Mouse (Mus musculus) neural tube, embryonic 13.5 days (tissue): ENCODE data around the gene Gm572. TPM values are rescaled to one million over a fixed set of nuclear protein-coding genes. Genes with fewer than 3 reads are reported as not detected.

Experiments used
- ATAC-seq: fragments of 200-750 bp; cut with Nextera tagmentation; 2 replicates; pipeline ENCODE4 v1.8.0; 2017; ENCODE audit warnings: low read depth, mild to moderate bottlenecking, moderate TSS enrichment, moderate library complexity
- H3K27ac ChIP-seq: fragments of 300-500 bp; sonication (generic); replicated peaks from 2 replicates; pipeline ENCODE4 v1.5.1; 2015; ENCODE audit warnings: moderate library complexity, mild to moderate bottlenecking, inconsistent platforms
- H3K27me3 ChIP-seq: fragments of 300-500 bp; sonication (generic); 2 replicates; pipeline ENCODE4 v1.6.1; 2015; ENCODE audit warnings: mild to moderate bottlenecking, inconsistent platforms
- H3K36me3 ChIP-seq: fragments of 300-500 bp; sonication (generic); 2 replicates; pipeline ENCODE4 v1.6.1; 2015; ENCODE audit warnings: mild to moderate bottlenecking, inconsistent platforms
- H3K4me1 ChIP-seq: fragments of 300-500 bp; sonication (generic); replicated peaks from 2 replicates; pipeline ENCODE4 v1.6.1; 2015; ENCODE audit warnings: inconsistent platforms
- H3K4me2 ChIP-seq: fragments of 300-500 bp; sonication (generic); 2 replicates; pipeline ENCODE4 v1.6.1; 2015; ENCODE audit warnings: inconsistent platforms, mild to moderate bottlenecking, moderate library complexity
- H3K4me3 ChIP-seq: fragments of 300-500 bp; sonication (generic); 2 replicates; pipeline ENCODE4 v1.5.1; 2015; ENCODE audit warnings: mild to moderate bottlenecking, inconsistent platforms
- H3K9ac ChIP-seq: fragments of 300-500 bp; sonication (generic); 2 replicates; pipeline ENCODE4 v1.6.1; 2015; ENCODE audit warnings: moderate library complexity, mild to moderate bottlenecking, inconsistent platforms
- H3K9me3 ChIP-seq: fragments of 300-500 bp; sonication (generic); 2 replicates; pipeline ENCODE4 v1.6.1; 2016; ENCODE audit warnings: inconsistent platforms
- WGBS: fragments of 180-500 bp; shearing (Covaris S2); methylation state at CpG from one replicate; pipeline ENCODE4 v1.1.7; 2015; 5-methylcytosine and 5-hydroxymethylcytosine counted together
- polyA plus RNA-seq: library from polyadenylated mRNA; unstranded; fragments of >200 nt; fragmentation: Nextera tagmentation; extraction: Ambion mirVana; gene quantifications from 2 replicates; pipeline ENCODE4 v1.2.1, GENCODE M21; 2015

Gene Gm572
- polyA plus RNA-seq, 1 experiment from 2014 or later = not detected

DNA sequence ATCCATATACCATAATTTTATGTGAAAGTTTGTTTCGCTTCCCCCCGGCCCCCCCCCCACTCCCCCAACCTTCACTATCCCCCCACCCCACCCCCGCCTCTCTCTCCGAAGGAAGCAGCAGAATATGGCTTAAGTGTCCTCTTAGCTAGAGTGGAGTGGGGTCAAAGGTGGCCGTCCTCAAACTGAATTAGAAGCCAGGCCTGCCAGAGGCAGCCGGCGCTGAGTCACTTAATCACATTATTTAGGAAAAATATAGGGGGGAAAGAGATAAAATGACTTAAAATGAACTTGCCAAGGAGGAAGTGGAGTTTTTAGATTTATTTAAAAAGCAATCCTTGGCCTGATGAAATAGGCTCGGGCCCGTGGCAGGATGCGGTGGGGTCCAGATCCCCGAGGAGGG lies 65.7 kb downstream of the Gm572 start:
- Histone ChIP-seq H3K4me3 (no peak overlapping the region), H3K9ac (no peak overlapping the region), H3K27ac (0 out of 2 replicates have a peak overlapping the region, but pooled peaks have one; percentile 2), H3K36me3 (no peaks in the 10 kb centered on the region), H3K9me3 (no peaks in the 10 kb centered on the region), H3K4me2 (no peak overlapping the region), H3K4me1 (peaks cover 32% of the 10 kb centered on the region), H3K27me3 (peaks cover 7% of the 10 kb centered on the region; the same call in 1 of the 2 replicates)
- ATAC-seq = no peak
- 48% methylated on average over 11 of the region's 11 CpGs for WGBS

DNA sequence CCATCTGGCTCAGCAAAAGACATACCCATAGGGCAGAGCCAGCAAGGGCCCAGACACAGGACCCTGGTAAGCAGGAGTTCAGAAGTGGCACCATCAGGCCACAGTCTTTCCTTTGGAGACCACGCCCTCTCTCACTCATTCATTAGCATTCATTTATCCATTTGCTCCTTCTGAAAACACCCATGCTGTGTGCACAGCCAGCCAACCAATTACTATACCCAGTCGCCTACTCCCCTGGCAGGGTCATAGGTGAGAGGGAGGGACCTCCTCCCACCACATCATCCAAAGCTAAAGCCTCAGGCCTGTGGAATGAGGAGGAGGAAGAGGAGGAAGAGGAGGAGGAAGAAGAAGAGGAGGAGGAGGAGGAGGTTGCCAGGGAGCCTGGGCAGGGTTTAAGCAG lies 67.3 kb downstream of the Gm572 start:
- Histone ChIP-seq H3K4me1 (peaks cover 40% of the 10 kb centered on the region), H3K27ac (0 out of 2 replicates have a peak overlapping the region, but pooled peaks have one; percentile 18), H3K9me3 (no peaks in the 10 kb centered on the region), H3K4me3 (no peak overlapping the region), H3K4me2 (no peak overlapping the region), H3K36me3 (no peaks in the 10 kb centered on the region), H3K9ac (no peak overlapping the region), H3K27me3 (0 out of 2 replicates have a peak, but pooled peaks cover 6% of the 10 kb centered on the region)
- WGBS = 33% methylated on average over 2 of the region's 2 CpGs
- ATAC-seq = no peak

DNA sequence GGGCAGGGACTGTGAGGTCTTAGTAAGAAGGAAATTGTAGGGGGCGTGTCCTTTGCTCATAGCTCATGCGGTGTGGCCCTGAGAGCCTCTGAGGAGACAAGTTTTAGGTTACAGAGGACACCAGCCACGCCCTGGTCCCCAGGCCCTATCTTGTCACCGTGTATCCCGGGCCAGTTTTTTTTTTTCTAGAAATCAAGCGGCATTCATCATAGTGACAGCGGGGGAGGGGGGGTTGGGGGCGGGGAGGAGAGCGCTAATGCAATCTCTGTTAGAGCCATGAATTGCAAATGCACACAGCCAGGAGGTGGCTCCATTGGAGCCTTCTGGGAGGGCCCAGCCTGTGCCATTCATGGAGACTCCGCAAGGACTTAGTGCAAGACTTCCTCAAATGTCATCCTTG lies 68.2 kb downstream of the Gm572 start:
- ATAC-seq = 0 out of 2 replicates have a peak, but pooled peaks have one; percentile 12
- no peaks in the 10 kb centered on the region for H3K36me3 ChIP-seq
- H3K27me3 ChIP-seq = no peaks in the 10 kb centered on the region
- peaks cover 40% of the 10 kb centered on the region for H3K4me1 ChIP-seq
- no peaks in the 10 kb centered on the region for H3K9me3 ChIP-seq
- H3K4me3 ChIP-seq = no peak overlapping the region
- peak overlapping the region; percentile 39 for H3K27ac ChIP-seq
- H3K4me2 ChIP-seq = no peak overlapping the region
- peak overlapping the region; percentile 2; the same call in 1 of the 2 replicates for H3K9ac ChIP-seq
- 6% methylated on average over 10 of the region's 10 CpGs for WGBS

DNA sequence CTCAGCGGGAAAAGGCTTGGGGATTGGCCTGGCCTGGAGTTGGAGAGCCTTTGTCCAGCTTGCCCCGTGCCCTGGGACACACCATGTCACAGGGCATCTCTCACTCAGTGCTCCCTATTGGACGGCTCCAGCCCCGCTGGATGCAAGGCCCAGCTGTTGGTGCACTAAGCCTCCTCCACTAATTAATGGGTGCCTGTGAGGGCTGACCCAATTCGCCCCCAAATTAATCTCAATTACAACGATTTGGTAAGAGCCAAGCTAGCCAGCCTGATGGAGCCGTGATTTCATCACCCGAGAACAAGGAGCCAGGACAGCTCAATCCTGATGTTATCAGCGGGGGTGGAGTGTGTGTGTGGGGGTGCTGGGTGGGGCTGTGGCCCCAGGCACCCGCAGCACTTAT lies 69.5 kb downstream of the Gm572 start:
- Histone ChIP-seq H3K27ac (no peak overlapping the region), H3K9me3 (no peaks in the 10 kb centered on the region), H3K4me3 (no peak overlapping the region), H3K9ac (no peak overlapping the region), H3K36me3 (no peaks in the 10 kb centered on the region), H3K4me2 (no peak overlapping the region), H3K27me3 (peaks cover 3% of the 10 kb centered on the region; the same call in 1 of the 2 replicates), H3K4me1 (peaks cover 40% of the 10 kb centered on the region)
- ATAC-seq = no peak
- 36% methylated on average over 10 of the region's 10 CpGs for WGBS

DNA sequence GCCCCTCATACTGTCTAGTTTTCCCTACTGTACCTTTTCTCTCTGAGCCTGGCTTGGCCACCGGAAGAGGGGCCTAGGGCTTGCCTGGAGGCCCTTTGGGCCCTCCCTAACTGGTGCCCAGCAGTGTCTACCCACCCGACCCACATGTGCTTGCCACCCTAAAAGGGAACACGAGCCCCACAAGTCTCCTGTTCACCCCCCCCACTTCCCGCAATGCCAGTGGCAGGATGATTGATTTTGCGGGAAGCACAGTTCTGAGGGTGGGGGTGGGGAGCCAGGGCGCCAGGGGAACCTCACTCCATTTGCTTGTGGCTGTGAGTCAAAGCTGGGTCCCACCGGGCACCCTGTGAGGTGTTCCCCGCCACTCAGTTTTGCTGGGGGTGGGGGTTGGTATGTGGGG lies 70.9 kb downstream of the Gm572 start:
- H3K9me3 ChIP-seq = no peaks in the 10 kb centered on the region
- ATAC-seq = peak; percentile 20; the same call in 1 of the 2 replicates
- H3K4me2 ChIP-seq = no peak overlapping the region
- peaks cover 40% of the 10 kb centered on the region for H3K4me1 ChIP-seq
- peaks cover 3% of the 10 kb centered on the region; the same call in 1 of the 2 replicates for H3K27me3 ChIP-seq
- peak overlapping the region; percentile 22; the same call in 1 of the 2 replicates for H3K9ac ChIP-seq
- no peak overlapping the region; the same call in 1 of the 2 replicates for H3K27ac ChIP-seq
- no peaks in the 10 kb centered on the region for H3K36me3 ChIP-seq
- no peak overlapping the region for H3K4me3 ChIP-seq
- WGBS = 46% methylated on average over 8 of the region's 8 CpGs

DNA sequence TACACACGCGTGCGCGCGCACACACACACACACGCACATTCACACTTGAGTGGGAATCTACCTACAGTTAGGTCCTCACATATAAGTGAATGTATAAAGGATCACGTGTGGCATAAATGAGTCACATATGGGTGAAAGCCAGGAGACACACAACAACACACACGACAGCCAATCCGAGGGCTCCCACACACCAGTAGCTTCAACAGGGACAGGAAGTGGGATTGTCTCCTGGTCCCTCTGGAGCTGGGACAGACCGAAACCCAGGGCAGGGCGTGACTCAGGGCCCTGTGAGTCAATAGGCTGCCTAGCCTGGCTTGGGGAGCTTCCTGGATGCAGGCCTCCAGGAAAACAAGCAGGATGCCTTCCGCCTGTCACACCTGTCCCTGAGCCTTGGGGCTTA lies 71.6 kb downstream of the Gm572 start:
- H3K9ac ChIP-seq = no peak overlapping the region
- no peak overlapping the region for H3K4me3 ChIP-seq
- H3K4me2 ChIP-seq = no peak overlapping the region
- no peaks in the 10 kb centered on the region for H3K36me3 ChIP-seq
- peaks cover 3% of the 10 kb centered on the region; the same call in 1 of the 2 replicates for H3K27me3 ChIP-seq
- no peaks in the 10 kb centered on the region for H3K9me3 ChIP-seq
- ATAC-seq = no peak
- 87% methylated on average over 12 of the region's 12 CpGs for WGBS
- peaks cover 40% of the 10 kb centered on the region for H3K4me1 ChIP-seq
- no peak overlapping the region for H3K27ac ChIP-seq

DNA sequence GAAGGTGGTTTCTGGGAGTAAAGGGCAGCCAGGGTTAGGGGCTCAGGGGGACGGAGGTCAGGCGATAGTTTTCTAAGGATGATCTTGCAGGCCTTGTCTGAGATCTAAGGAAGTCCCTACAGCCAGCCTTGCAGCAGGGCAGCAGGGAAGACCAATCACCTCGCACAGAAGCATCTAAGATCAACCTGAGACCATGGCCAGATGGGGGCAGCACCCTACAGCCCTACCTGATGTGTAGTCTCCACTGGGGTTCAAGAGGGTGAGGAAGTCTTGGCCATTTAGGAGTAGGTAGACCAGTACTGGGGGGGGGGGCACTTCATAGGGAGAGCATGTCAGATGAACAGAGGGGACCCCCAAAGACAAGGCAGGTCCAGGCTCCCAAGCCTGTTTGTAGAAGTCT lies 72.3 kb downstream of the Gm572 start:
- ATAC-seq = no peak
- Histone ChIP-seq H3K9ac (no peak overlapping the region), H3K27me3 (peaks cover 3% of the 10 kb centered on the region; the same call in 1 of the 2 replicates), H3K4me3 (no peak overlapping the region), H3K36me3 (no peaks in the 10 kb centered on the region), H3K4me1 (peaks cover 38% of the 10 kb centered on the region), H3K27ac (no peak overlapping the region), H3K9me3 (no peaks in the 10 kb centered on the region), H3K4me2 (no peak overlapping the region)
- 40% methylated on average over 3 of the region's 3 CpGs for WGBS

Other genes with a start within 250 kb of the Gm572 start
- gene Ubiad1, start 198.5 kb upstream of the Gm572 start, polyA plus RNA-seq = 15.0 and 19.0 TPM in 2 replicates
- gene Mtor, start 194.7 kb upstream of the Gm572 start, polyA plus RNA-seq = 21.4 and 23.0 TPM in 2 replicates
- 0.22 and 0.43 TPM in 2 replicates for gene Angptl7, start 142.9 kb upstream of the Gm572 start, polyA plus RNA-seq
- gene Exosc10, start 84.9 kb upstream of the Gm572 start, polyA plus RNA-seq = 80.1 and 85.1 TPM in 2 replicates
- 159 and 160 TPM in 2 replicates for gene Srm, start 51.8 kb upstream of the Gm572 start, polyA plus RNA-seq
- gene Masp2, start 40.8 kb upstream of the Gm572 start, polyA plus RNA-seq = 0.58 and 1.1 TPM in 2 replicates
- gene Tardbp, start 16.3 kb upstream of the Gm572 start, polyA plus RNA-seq = 223 and 264 TPM in 2 replicates
- 16.2 and 17.3 TPM in 2 replicates for gene Casz1, start 161.1 kb downstream of the Gm572 start, polyA plus RNA-seq